Mouse (Mus musculus) intestine, embryonic 14.5 days (tissue): ENCODE measurements around the gene Scamp4. TPM values are rescaled to one million over a fixed set of nuclear protein-coding genes. Genes with fewer than 3 reads are reported as not detected.

Experiments used
- ATAC-seq: fragments of 200-750 bp; cut with Nextera tagmentation; replicated peaks from 2 replicates; pipeline ENCODE4 v1.8.0; 2017; ENCODE audit warnings: low read depth, moderate number of reproducible peaks, moderate TSS enrichment, moderate library complexity; ENCODE audit not compliant: low FRiP score, low TSS enrichment
- DNase-seq: peaks from one replicate; pipeline ENCODE4 v3.0.0-alpha.2; 2018; ENCODE audit warnings: low spot score
- H3K27ac ChIP-seq: fragments of 300-500 bp; sonication (generic); 2 replicates; pipeline ENCODE4 v1.5.1; 2014; ENCODE audit warnings: low read depth, mild to moderate bottlenecking, control low read depth
- H3K27me3 ChIP-seq: fragments of 300-500 bp; sonication (generic); replicated peaks from 2 replicates; pipeline ENCODE4 v1.6.1; 2014; ENCODE audit warnings: low read length, control low read depth; ENCODE audit not compliant: control insufficient read depth, insufficient read depth
- H3K36me3 ChIP-seq: fragments of 300-500 bp; sonication (generic); 2 replicates; pipeline ENCODE4 v1.6.1; 2014; ENCODE audit warnings: low read length, control low read depth; ENCODE audit not compliant: control insufficient read depth, insufficient read depth
- H3K4me1 ChIP-seq: fragments of 300-500 bp; sonication (generic); replicated peaks from 2 replicates; pipeline ENCODE4 v1.6.1; 2014; ENCODE audit warnings: low read length, control low read depth, mixed read lengths; ENCODE audit not compliant: control insufficient read depth, insufficient read depth
- H3K4me2 ChIP-seq: fragments of 300-500 bp; sonication (generic); 2 replicates; pipeline ENCODE4 v1.6.1; 2014; ENCODE audit warnings: low read length
- H3K4me3 ChIP-seq: fragments of 300-500 bp; sonication (generic); 2 replicates; pipeline ENCODE4 v1.5.1; 2014; ENCODE audit warnings: low read depth, low read length, control low read depth, mixed read lengths
- H3K9ac ChIP-seq: fragments of 300-500 bp; sonication (generic); 2 replicates; pipeline ENCODE4 v1.6.1; 2014; ENCODE audit warnings: mild to moderate bottlenecking, low read length
- H3K9me3 ChIP-seq: fragments of 300-500 bp; sonication (generic); 2 replicates; pipeline ENCODE4 v1.6.1; 2016; ENCODE audit warnings: low read length, control low read depth; ENCODE audit not compliant: control insufficient read depth
- WGBS: fragments of 180-500 bp; shearing (Covaris S2); extraction: QIAGEN DNeasy Blood & Tissue Kit; methylation state at CpG from one replicate; pipeline ENCODE4 v1.1.7; 2014; 5-methylcytosine and 5-hydroxymethylcytosine counted together
- polyA plus RNA-seq: library from polyadenylated mRNA; unstranded; fragments of >200 nt; fragmentation: Nextera tagmentation; extraction: Ambion mirVana; gene quantifications from 2 replicates; pipeline ENCODE4 v1.2.1, GENCODE M21; 2014

Scamp4 gene
- polyA plus RNA-seq, 1 experiment from 2014 or later: 108 TPM

DNA sequence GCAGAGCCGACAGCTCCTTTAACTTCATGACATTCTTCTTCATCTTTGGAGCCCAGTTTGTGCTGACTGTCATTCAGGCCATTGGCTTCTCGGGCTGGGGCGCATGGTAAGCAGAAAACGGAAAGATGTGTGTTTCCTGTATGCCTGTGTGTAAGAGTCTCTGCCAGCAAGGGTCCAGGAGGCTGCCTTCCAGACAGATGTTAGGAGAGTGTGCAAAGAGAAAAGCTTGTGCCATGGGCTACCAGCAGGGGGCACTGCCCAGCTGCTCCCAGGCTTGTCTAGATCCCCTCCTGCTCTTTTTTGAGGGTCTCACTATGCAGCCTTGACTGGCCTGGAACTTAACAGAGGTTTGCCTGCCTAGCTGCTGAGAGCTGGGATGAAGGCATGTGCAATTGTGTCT lies 8.4 kb downstream of the Scamp4 start:
- Histone ChIP-seq H3K9me3 (no peaks in the 10 kb centered on the region), H3K4me1 (no peaks in the 10 kb centered on the region), H3K4me3 (no peak overlapping the region), H3K36me3 (peaks cover 79% of the 10 kb centered on the region), H3K9ac (no peak overlapping the region), H3K4me2 (no peak overlapping the region), H3K27me3 (no peaks in the 10 kb centered on the region), H3K27ac (no peak overlapping the region)
- 71% methylated on average over 4 of the region's 4 CpGs for WGBS
- DNase-seq (peak; percentile 65), ATAC-seq (0 out of 2 replicates have a peak, but pooled peaks have one; percentile 25)

DNA sequence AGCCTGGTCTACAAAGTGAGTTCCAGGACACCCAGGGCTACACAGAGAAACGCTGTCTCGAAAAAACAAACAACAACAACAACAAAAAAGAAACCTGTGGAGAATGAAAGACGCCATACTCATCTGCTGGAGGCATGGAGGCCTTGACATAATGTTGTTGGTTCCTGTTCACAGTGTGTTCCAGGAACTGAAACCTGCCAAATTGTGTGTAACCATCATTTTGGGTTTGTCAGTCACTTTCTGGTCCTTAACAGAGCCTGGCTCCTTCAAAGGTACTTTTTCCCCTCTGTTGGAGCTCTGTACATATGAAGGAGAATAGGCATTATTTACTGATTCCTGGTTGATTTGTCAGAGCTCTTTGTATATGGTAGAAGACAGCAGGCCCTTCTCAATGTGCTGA lies 9.2 kb downstream of the Scamp4 start:
- WGBS: 91% methylated on average over 3 of the region's 3 CpGs
- ATAC-seq (no peak), DNase-seq (no peak)
- Histone ChIP-seq H3K4me1 (no peaks in the 10 kb centered on the region), H3K36me3 (peaks cover 76% of the 10 kb centered on the region), H3K27ac (no peak overlapping the region), H3K9ac (no peak overlapping the region), H3K4me2 (no peak overlapping the region), H3K4me3 (no peak overlapping the region), H3K27me3 (no peaks in the 10 kb centered on the region), H3K9me3 (no peaks in the 10 kb centered on the region)

- H3K36me3 ChIP-seq: peaks cover 57% of the 10 kb centered on the region
- ATAC-seq (no peak), DNase-seq (no peak)
- no peak overlapping the region for H3K9ac ChIP-seq
- WGBS: 91% methylated on average over 3 of the region's 3 CpGs
- no peak overlapping the region for H3K4me3 ChIP-seq
- H3K4me1 ChIP-seq: no peaks in the 10 kb centered on the region
- H3K27me3 ChIP-seq: no peaks in the 10 kb centered on the region
- no peak overlapping the region for H3K4me2 ChIP-seq
- H3K27ac ChIP-seq: no peak overlapping the region
- no peaks in the 10 kb centered on the region for H3K9me3 ChIP-seq
Observed at GRCm38 (mm10) chr10:80613821-80614220, 11.1 kb downstream of the Scamp4 start.

- ATAC-seq (no peak), DNase-seq (no peak)
- H3K27me3 ChIP-seq: no peaks in the 10 kb centered on the region
- H3K4me1 ChIP-seq: no peaks in the 10 kb centered on the region
- H3K27ac ChIP-seq: no peak overlapping the region
- H3K9me3 ChIP-seq: no peaks in the 10 kb centered on the region
- 90% methylated on average over 6 of the region's 6 CpGs for WGBS
- H3K36me3 ChIP-seq: peaks cover 52% of the 10 kb centered on the region
- no peak overlapping the region for H3K4me3 ChIP-seq
- no peak overlapping the region for H3K9ac ChIP-seq
- H3K4me2 ChIP-seq: no peak overlapping the region
Observed at GRCm38 (mm10) chr10:80614351-80614750, 11.7 kb downstream of the Scamp4 start.

- H3K4me3 ChIP-seq: no peak overlapping the region
- ATAC-seq: no peak
- H3K4me1 ChIP-seq: peaks cover 4% of the 10 kb centered on the region; the same call in 1 of the 2 replicates
- DNase-seq: no peak
- WGBS: 61% methylated on average over 9 of the region's 9 CpGs
- no peak overlapping the region for H3K9ac ChIP-seq
- H3K36me3 ChIP-seq: peaks cover 28% of the 10 kb centered on the region
- H3K27me3 ChIP-seq: no peaks in the 10 kb centered on the region
- H3K9me3 ChIP-seq: no peaks in the 10 kb centered on the region
- no peak overlapping the region for H3K27ac ChIP-seq
- H3K4me2 ChIP-seq: no peak overlapping the region
Observed at GRCm38 (mm10) chr10:80618181-80618580, 15.5 kb downstream of the Scamp4 start.

DNA sequence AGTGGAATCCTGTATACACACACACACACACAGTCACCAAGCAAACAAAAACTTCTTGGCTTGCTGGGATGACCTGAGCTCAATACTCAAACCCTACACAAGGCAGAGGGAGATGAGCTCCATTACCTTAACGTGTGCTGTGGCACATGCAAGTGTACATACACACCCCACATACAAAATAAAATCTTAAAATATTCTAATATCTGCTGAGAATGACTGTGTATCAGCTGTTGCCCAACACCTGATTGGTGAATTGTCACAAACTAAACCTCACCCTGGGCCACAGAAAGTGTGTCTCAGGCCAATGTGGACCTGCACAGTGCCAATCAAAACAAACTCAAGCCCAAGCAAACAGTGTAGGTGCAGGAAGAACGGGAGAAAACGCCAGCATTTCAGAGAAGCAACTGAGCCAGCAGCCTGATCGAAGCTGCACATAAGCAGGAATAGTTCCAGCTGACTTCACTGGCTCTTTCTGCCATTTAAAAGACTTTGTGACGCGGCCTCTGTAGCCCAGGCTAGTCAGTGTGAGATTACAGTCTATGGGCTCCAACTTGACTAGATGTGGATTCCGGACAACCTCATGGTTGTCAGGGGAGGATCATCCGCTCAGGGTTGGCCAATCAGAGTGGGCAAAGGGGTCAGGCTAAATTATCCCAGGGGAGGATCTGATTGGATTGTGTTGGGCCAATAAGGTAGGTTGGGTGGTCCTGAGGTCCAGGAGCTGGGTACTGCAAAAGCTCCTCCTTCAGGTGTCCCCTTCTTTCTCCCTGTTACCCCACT lies 17.0 kb downstream of the Scamp4 start:
- H3K27me3 ChIP-seq: no peaks in the 10 kb centered on the region
- no peaks in the 10 kb centered on the region for H3K9me3 ChIP-seq
- ATAC-seq: no peak
- peaks cover 20% of the 10 kb centered on the region for H3K36me3 ChIP-seq
- no peak overlapping the region for H3K4me3 ChIP-seq
- no peak overlapping the region for H3K27ac ChIP-seq
- H3K9ac ChIP-seq: no peak overlapping the region
- H3K4me2 ChIP-seq: no peak overlapping the region
- WGBS: 38% methylated on average over 8 of the region's 8 CpGs
- H3K4me1 ChIP-seq: peaks cover 13% of the 10 kb centered on the region
- no peak for DNase-seq

DNA sequence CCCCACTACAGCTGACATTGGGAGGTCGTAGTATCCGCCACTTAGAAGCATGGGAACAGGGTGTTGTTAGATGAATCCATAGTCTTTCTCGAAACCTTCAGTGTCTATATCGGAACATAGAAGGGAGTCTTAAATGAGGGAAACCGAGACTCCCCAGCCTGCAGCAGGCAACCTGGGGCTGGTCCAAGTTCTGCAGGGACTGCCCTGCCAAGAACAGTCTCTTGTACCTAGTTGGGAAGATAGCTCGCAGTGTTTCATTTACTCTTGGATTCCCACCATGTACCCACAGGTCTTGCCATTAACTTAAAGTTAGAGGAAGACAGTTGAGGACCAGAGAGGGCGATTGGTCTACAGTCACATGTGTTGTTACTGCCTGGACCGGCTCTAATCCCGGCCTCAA lies 17.7 kb downstream of the Scamp4 start:
- 84% methylated on average over 9 of the region's 9 CpGs for WGBS
- no peak overlapping the region for H3K27ac ChIP-seq
- H3K4me2 ChIP-seq: no peak overlapping the region
- ATAC-seq (no peak), DNase-seq (no peak)
- no peaks in the 10 kb centered on the region for H3K27me3 ChIP-seq
- peaks cover 13% of the 10 kb centered on the region for H3K36me3 ChIP-seq
- H3K9ac ChIP-seq: no peak overlapping the region
- H3K9me3 ChIP-seq: no peaks in the 10 kb centered on the region
- no peak overlapping the region for H3K4me3 ChIP-seq
- peaks cover 15% of the 10 kb centered on the region for H3K4me1 ChIP-seq

- whole genome bisulfite sequencing: 56% methylated on average over 16 of the region's 16 CpGs
- Histone ChIP-seq H3K4me1 (peaks cover 15% of the 10 kb centered on the region), H3K27ac (peak overlapping the region; percentile 95), H3K27me3 (no peaks in the 10 kb centered on the region), H3K9ac (peak overlapping the region; percentile 52), H3K4me3 (peak overlapping the region; percentile 82), H3K4me2 (peak overlapping the region; percentile 86), H3K36me3 (peaks cover 6% of the 10 kb centered on the region; the same call in 1 of the 2 replicates), H3K9me3 (no peaks in the 10 kb centered on the region)
- ATAC-seq (no peak), DNase-seq (no peak)
Observed at GRCm38 (mm10) chr10:80620796-80621689, 18.4 kb downstream of the Scamp4 start.
